Mouse (Mus musculus) kidney, embryonic 16.5 days (tissue): Measurements from ENCODE around the gene Gm29094. TPM values are rescaled to one million over a fixed set of nuclear protein-coding genes. Genes with fewer than 3 reads are reported as not detected.
"Not testable (repeated sequence)": the region's sequence is repeated elsewhere in the genome, so short reads cannot be mapped to it uniquely, and the experiment has no call there.

Source experiments
- ATAC-seq: fragments of 200-750 bp; cut with Nextera tagmentation; 2 replicates; pipeline ENCODE4 v1.8.0; 2017; ENCODE audit warnings: moderate TSS enrichment; ENCODE audit not compliant: low FRiP score, low TSS enrichment
- H3K27ac ChIP-seq: fragments of 300-500 bp; sonication (generic); 2 replicates; pipeline ENCODE4 v1.5.1; 2014; ENCODE audit warnings: low read length
- H3K27me3 ChIP-seq: fragments of 300-500 bp; sonication (generic); 2 replicates; pipeline ENCODE4 v1.6.1; 2014; ENCODE audit warnings: low read length, control low read depth, mixed read lengths; ENCODE audit not compliant: insufficient read depth
- H3K36me3 ChIP-seq: fragments of 300-500 bp; sonication (generic); 2 replicates; pipeline ENCODE4 v1.6.1; 2014; ENCODE audit warnings: low read length, control low read depth, mixed read lengths; ENCODE audit not compliant: insufficient read depth
- H3K4me1 ChIP-seq: fragments of 300-500 bp; sonication (generic); 2 replicates; pipeline ENCODE4 v1.6.1; 2014; ENCODE audit warnings: low read length, control low read depth, mixed read lengths; ENCODE audit not compliant: insufficient read depth
- H3K4me2 ChIP-seq: fragments of 300-500 bp; sonication (generic); replicated peaks from 2 replicates; pipeline ENCODE4 v1.6.1; 2014; ENCODE audit warnings: low read depth, low read length
- H3K4me3 ChIP-seq: fragments of 300-500 bp; sonication (generic); 2 replicates; pipeline ENCODE4 v1.5.1; 2014; ENCODE audit warnings: mild to moderate bottlenecking, low read length
- H3K9ac ChIP-seq: fragments of 300-500 bp; sonication (generic); replicated peaks from 2 replicates; pipeline ENCODE4 v1.6.1; 2014; ENCODE audit warnings: low read length
- H3K9me3 ChIP-seq: fragments of 300-500 bp; sonication (generic); 2 replicates; pipeline ENCODE4 v1.6.1; 2016; ENCODE audit warnings: low read length, control low read depth
- WGBS: fragments of 180-500 bp; shearing (Covaris S2); extraction: QIAGEN DNeasy Blood & Tissue Kit; methylation state at CpG from one replicate; pipeline ENCODE4 v1.1.7; 2014; 5-methylcytosine and 5-hydroxymethylcytosine counted together
- polyA plus RNA-seq: library from polyadenylated mRNA; unstranded; fragments of >200 nt; fragmentation: Nextera tagmentation; extraction: Ambion mirVana; gene quantifications from 2 replicates; pipeline ENCODE4 v1.2.1, GENCODE M21; 2015

Gene Gm29094
- polyA plus RNA-seq, 1 experiment from 2014 or later, result 0.66 TPM

DNA sequence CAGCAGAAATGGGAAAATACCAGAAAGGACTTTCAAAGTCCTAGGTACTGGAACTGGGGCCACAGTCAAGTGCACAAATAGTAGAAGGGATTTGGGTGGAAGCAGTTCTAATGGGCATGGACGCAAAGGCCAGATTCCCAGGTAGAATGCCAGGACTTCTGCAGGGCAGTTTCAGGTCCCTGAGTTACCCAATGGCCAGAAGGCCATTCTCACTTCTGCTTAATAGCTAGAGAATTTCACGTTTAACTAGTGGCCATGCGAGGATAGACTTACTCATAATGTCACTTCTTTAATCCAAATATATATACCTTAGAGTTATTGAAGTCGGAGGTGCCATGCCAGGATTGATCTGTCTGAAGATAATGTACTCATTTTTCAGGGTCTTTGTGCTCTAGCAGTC lies 38.0 kb downstream of the Gm29094 start:
- not testable (repeated sequence) for H3K27ac ChIP-seq, H3K4me2 ChIP-seq, ATAC-seq, H3K4me3 ChIP-seq, H3K9ac ChIP-seq, H3K9me3 ChIP-seq, H3K4me1 ChIP-seq, H3K36me3 ChIP-seq, H3K27me3 ChIP-seq
- WGBS, result 86% methylated on average over 4 of the region's 4 CpGs

DNA sequence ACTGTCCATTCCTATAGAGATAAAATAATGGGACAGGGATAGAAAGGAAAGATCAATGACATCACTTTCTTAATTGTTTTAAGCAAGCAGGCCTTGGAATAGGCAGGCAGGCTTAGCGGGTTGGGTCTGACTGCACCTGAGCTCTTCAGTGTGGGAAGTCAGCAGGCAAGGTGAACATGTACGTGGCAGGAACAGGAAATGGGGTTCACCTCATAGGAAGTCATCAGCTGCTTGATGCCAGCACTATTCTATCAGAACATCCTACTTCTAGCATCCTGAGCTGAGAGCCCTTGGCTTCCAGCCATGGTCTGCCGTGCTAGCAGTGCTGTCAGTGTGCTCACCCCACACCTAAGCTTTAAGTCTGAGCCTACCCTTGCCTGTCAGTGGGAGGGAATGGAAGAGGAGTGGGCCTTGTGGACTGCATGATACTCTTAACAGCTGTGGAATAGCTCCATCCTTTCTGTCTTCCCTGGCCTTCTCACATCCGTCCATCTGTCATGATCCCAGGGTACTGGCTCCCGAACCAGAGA lies 39.9 kb downstream of the Gm29094 start:
- not testable (repeated sequence) for H3K27me3 ChIP-seq, H3K4me2 ChIP-seq, H3K9me3 ChIP-seq, H3K27ac ChIP-seq, H3K4me1 ChIP-seq, H3K4me3 ChIP-seq, ATAC-seq, H3K36me3 ChIP-seq, H3K9ac ChIP-seq
- whole genome bisulfite sequencing, result 88% methylated on average over 4 of the region's 5 CpGs

GRCm38 (mm10) chr9:89240516-89241019 lies 41.4 kb downstream of the Gm29094 start:
- 87% methylated on average over 3 of the region's 3 CpGs for WGBS
- H3K4me2 ChIP-seq, H3K27me3 ChIP-seq, H3K9ac ChIP-seq, H3K4me3 ChIP-seq, H3K9me3 ChIP-seq, ATAC-seq, H3K27ac ChIP-seq, H3K36me3 ChIP-seq, H3K4me1 ChIP-seq: not testable (repeated sequence)

DNA sequence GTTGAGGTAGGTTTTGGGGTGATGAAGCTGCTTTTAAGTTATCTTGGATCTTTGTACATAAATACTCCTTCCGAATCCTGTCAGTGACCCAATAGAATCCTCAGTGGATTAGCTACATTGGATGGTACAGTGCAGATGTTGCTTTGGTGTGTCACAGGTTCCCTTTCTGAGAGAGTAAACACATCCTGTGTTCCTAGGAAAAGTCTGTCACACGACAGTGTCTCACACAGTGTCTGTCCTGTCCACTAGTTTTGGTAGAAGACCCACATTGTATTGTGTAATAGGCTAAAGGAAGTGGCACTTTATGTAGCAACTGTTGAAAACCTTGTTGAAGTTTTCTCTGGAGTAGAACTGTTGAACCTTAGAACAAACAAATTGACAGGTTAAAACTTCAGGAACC lies 54.2 kb downstream of the Gm29094 start:
- 80% methylated on average over 2 of the region's 2 CpGs for WGBS
- Histone ChIP-seq H3K4me3 (no peak overlapping the region), H3K27ac (no peak overlapping the region), H3K9ac (no peak overlapping the region), H3K27me3 (no peaks in the 10 kb centered on the region), H3K9me3 (no peaks in the 10 kb centered on the region), H3K36me3 (no peaks in the 10 kb centered on the region), H3K4me2 (no peak overlapping the region), H3K4me1 (no peaks in the 10 kb centered on the region)
- ATAC-seq, result no peak

- Histone ChIP-seq H3K4me2 (no peak overlapping the region), H3K9ac (no peak overlapping the region), H3K27ac (no peak overlapping the region), H3K27me3 (no peaks in the 10 kb centered on the region), H3K4me3 (no peak overlapping the region), H3K4me1 (no peaks in the 10 kb centered on the region), H3K36me3 (no peaks in the 10 kb centered on the region), H3K9me3 (no peaks in the 10 kb centered on the region)
- 86% methylated on average over 12 of the region's 12 CpGs for WGBS
- ATAC-seq, result no peak
Measured at GRCm38 (mm10) chr9:89256556-89257335, 57.6 kb downstream of the Gm29094 start.

GRCm38 (mm10) chr9:89263968-89264367 lies 64.8 kb downstream of the Gm29094 start:
- Histone ChIP-seq H3K27me3 (no peaks in the 10 kb centered on the region), H3K4me1 (no peaks in the 10 kb centered on the region), H3K4me2 (no peak overlapping the region), H3K27ac (no peak overlapping the region), H3K9me3 (no peaks in the 10 kb centered on the region), H3K4me3 (no peak overlapping the region), H3K36me3 (no peaks in the 10 kb centered on the region), H3K9ac (no peak overlapping the region)
- no peak for ATAC-seq
- 94% methylated on average over 3 of the region's 3 CpGs for WGBS

DNA sequence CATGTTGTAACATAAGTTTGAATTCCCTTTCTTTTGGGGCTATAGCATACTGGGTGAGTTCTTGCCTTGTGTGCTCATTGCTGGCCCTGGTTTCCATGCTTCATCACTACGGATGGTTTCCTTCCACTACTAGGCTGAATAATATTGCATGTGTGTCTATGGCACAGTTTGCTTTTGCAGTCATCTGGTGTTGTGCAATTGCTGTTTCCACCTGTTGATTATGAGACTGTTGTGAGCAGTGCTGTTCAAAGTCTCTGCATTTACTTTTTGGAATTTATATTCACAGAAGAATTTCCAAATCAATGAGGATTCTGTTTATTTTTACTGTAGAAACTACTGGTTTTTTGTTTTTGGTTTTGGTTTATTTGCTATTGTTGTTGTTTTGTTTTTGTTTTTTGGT lies 65.4 kb downstream of the Gm29094 start:
- Histone ChIP-seq H3K9me3 (no peaks in the 10 kb centered on the region; the same call in 1 of the 2 replicates), H3K4me2 (no peak overlapping the region), H3K27me3 (no peaks in the 10 kb centered on the region), H3K27ac (no peak overlapping the region), H3K4me1 (no peaks in the 10 kb centered on the region), H3K4me3 (no peak overlapping the region), H3K36me3 (no peaks in the 10 kb centered on the region), H3K9ac (no peak overlapping the region)
- WGBS, result 94% methylated on average over 1 of the region's 1 CpGs
- ATAC-seq, result no peak

Other genes with a start within 250 kb of the Gm29094 start
- gene Bcl2a1a, start 242.5 kb upstream of the Gm29094 start, polyA plus RNA-seq, result 0.24 TPM in 1 of 2 replicates, not detected in the other
- not detected in 2 replicates for gene Trim43b, start 106.5 kb upstream of the Gm29094 start, polyA plus RNA-seq
- 1.0 and 1.2 TPM in 2 replicates for gene Bcl2a1b, start 170 bp upstream of the Gm29094 start, polyA plus RNA-seq
- 27.7 and 28.2 TPM in 2 replicates for gene Mthfs, start 11.3 kb downstream of the Gm29094 start, polyA plus RNA-seq